Mouse (Mus musculus): ENCODE data around the gene Zfp385b. TPM values are rescaled to one million over a fixed set of nuclear protein-coding genes. Genes with fewer than 3 reads are reported as not detected.
A peak's percentile ranks its signal among the peaks of the same experiment; 100 is the strongest.
"Not testable (repeated sequence)": the region's sequence is repeated elsewhere in the genome, so short reads cannot be mapped to it uniquely, and the experiment has no call there.

The Zfp385b gene
- total RNA-seq, 2 experiments from 2014 or later = 5.3 to 7.5 TPM

GRCm38 (mm10) chr2:77493695-77494094 lies 325.7 kb downstream of the Zfp385b start:
- no peak for DNase-seq
- intact Hi-C loops (cut with DNase I) = no loop called here

GRCm38 (mm10) chr2:77487151-77487550 lies 332.3 kb downstream of the Zfp385b start:
- DNase-seq = no peak
- intact Hi-C loops (cut with DNase I) = no loop called here

- no peak for DNase-seq
- intact Hi-C loops (cut with DNase I) = no loop called here
These were observed 338.2 kb downstream of the Zfp385b start for GRCm38 (mm10) chr2:77481274-77481673.

GRCm38 (mm10) chr2:77477536-77477935 lies 341.9 kb downstream of the Zfp385b start:
- intact Hi-C loops (cut with DNase I) = no loop called here
- DNase-seq = no peak

GRCm38 (mm10) chr2:77476444-77476843 lies 343.0 kb downstream of the Zfp385b start:
- no peak for DNase-seq
- intact Hi-C loops (cut with DNase I) = no loop called here

- no peak for DNase-seq
- intact Hi-C loops (cut with DNase I) = no loop called here
These were observed 347.1 kb downstream of the Zfp385b start for GRCm38 (mm10) chr2:77472254-77472837.

GRCm38 (mm10) chr2:77470716-77471115 lies 348.7 kb downstream of the Zfp385b start:
- no peak for DNase-seq
- intact Hi-C loops (cut with DNase I) = no loop called here

- intact Hi-C loops (cut with DNase I) = no loop called here
- no peak for DNase-seq
These were observed 358.0 kb downstream of the Zfp385b start for GRCm38 (mm10) chr2:77461413-77461812.

GRCm38 (mm10) chr2:77460011-77460410 lies 359.4 kb downstream of the Zfp385b start:
- intact Hi-C loops (cut with DNase I) = no loop called here
- no peak for DNase-seq

GRCm38 (mm10) chr2:77458431-77458830 lies 361.0 kb downstream of the Zfp385b start:
- DNase-seq = no peak
- intact Hi-C loops (cut with DNase I) = no loop called here

GRCm38 (mm10) chr2:77457120-77457519 lies 362.3 kb downstream of the Zfp385b start:
- DNase-seq = no peak
- intact Hi-C loops (cut with DNase I) = loop anchor here (2.0 kb wide), 1 partner anchor 564 kb away; no protein-coding TSS in a partner anchor

GRCm38 (mm10) chr2:77456602-77457001 lies 362.8 kb downstream of the Zfp385b start:
- peak; percentile 54 to 71 for DNase-seq
- intact Hi-C loops (cut with DNase I) = loop anchor here (1.0 to 2.0 kb wide), 2 partner anchors 252 to 564 kb away; no protein-coding TSS in a partner anchor

- peak; percentile 9 to 11 for DNase-seq
- intact Hi-C loops (cut with DNase I) = no loop called here
These were observed 365.0 kb downstream of the Zfp385b start for GRCm38 (mm10) chr2:77454341-77454937.

GRCm38 (mm10) chr2:77453786-77454185 lies 365.7 kb downstream of the Zfp385b start:
- no peak for DNase-seq
- intact Hi-C loops (cut with DNase I) = no loop called here

GRCm38 (mm10) chr2:77450017-77450416 lies 369.4 kb downstream of the Zfp385b start:
- intact Hi-C loops (cut with DNase I); DNase-seq: not testable (repeated sequence)

GRCm38 (mm10) chr2:77448951-77449480 lies 370.4 kb downstream of the Zfp385b start:
- intact Hi-C loops (cut with DNase I) = no loop called here
- no peak for DNase-seq

- intact Hi-C loops (cut with DNase I) = no loop called here
- no peak for DNase-seq
These were observed 375.2 kb downstream of the Zfp385b start for GRCm38 (mm10) chr2:77444282-77444681.

- intact Hi-C loops (cut with DNase I) = no loop called here
- no peak for DNase-seq
These were observed 378.8 kb downstream of the Zfp385b start for GRCm38 (mm10) chr2:77440591-77440990.

- intact Hi-C loops (cut with DNase I) = no loop called here
- DNase-seq = no peak
These were observed 383.1 kb downstream of the Zfp385b start for GRCm38 (mm10) chr2:77436241-77436759.

GRCm38 (mm10) chr2:77419476-77419875 lies 400.0 kb downstream of the Zfp385b start:
- intact Hi-C loops (cut with DNase I) = no loop called here

GRCm38 (mm10) chr2:77418078-77418477 lies 401.4 kb downstream of the Zfp385b start:
- DNase-seq = no peak
- intact Hi-C loops (cut with DNase I) = no loop called here

More at GRCm38 (mm10) chr2:77419476-77419875, 400.0 kb downstream of the Zfp385b start:
- no peak for DNase-seq

GRCm38 (mm10) chr2:77412171-77412570 lies 407.3 kb downstream of the Zfp385b start:
- intact Hi-C loops (cut with DNase I) = no loop called here
- DNase-seq = no peak

All from heart, postnatal 14 days (tissue).